8 mouse cellular contexts compared by ENCODE assay signal in the genomic region with DNA sequence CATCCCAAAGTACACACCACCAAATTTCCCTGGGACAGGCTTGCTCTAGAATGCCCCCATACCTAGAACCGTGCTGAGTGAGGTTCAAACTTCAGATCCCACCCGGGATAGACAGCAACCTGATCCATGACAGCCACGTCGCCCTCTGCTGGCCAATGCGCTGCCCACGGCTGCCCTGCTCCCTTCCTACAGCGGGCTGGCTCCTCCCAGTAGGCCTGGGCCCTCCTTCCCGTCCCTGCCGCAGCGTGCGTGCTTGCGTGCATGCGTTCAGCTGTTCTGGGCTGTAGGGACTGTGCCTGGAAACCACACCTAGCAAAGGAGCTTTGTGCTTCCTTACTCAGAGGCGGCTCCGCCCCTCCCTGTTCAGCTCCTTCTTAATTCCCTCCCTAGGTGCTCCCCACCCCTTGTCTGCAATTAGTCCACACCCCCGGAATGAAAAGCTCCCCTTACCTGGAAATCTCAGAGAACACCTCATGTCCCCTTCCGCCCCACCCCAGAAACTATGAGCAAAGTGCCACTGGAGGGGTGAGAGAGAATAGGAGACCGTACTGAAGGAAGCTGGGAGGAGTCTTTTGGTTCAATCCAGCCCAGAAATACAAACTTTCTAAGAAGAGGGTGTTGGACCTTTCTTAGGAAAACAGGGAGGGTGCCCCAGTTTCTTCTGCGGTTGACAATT. TPM values are rescaled to one million over a fixed set of nuclear protein-coding genes. Genes with fewer than 3 reads are reported as not detected.
DNase-seq lines count a peak whose midpoint lies in the region; ATAC-seq lines count a peak whose summit lies in the region.

No protein-coding gene starts in this region.

- peak; percentile 90 for ATAC-seq in hindbrain, embryonic 13.5 days (ENCODE audit: low FRiP score)

- H3K36me3 ChIP-seq in hindbrain, embryonic 13.5 days: no peaks in the 10 kb centered on the region

- H3K9ac ChIP-seq in hindbrain, embryonic 13.5 days: peak overlapping the region; percentile 16; the same call in 1 of the 2 replicates

- DNase-seq in R1 (ENCODE audit: low read depth, low spot score): peak; percentile 95
- DNase-seq in cerebellum, postnatal 14 days: peak; percentile 95 to 98
- DNase-seq in frontal cortex, postnatal 14 days (ENCODE audit: low spot score in 2 of 2): peak; percentile 90 to 91
- DNase-seq in layer of hippocampus, postnatal 25 days (ENCODE audit: extremely low spot score in 1 of 2, low spot score in 1 of 2): peak; percentile 83 to 90
- peak; percentile 99 for DNase-seq in lung, postnatal 14 days
- peak; percentile 95 for DNase-seq in ovary, postnatal 36 days (ENCODE audit: low spot score)
- peak; percentile 95 for DNase-seq in thymus, postnatal 14 days

- peak overlapping the region; percentile 40 for H3K4me2 ChIP-seq in hindbrain, embryonic 13.5 days

- H3K4me3 ChIP-seq in hindbrain, embryonic 13.5 days: peak overlapping the region; percentile 17; the same call in 1 of the 2 replicates

- H3K4me1 ChIP-seq in hindbrain, embryonic 13.5 days (replicated peaks): peaks cover 41% of the 10 kb centered on the region

- 0 out of 2 replicates have a peak overlapping the region, but pooled peaks have one; percentile 44 for H3K27ac ChIP-seq in hindbrain, embryonic 13.5 days

- 10% methylated on average over 19 of the region's 19 CpGs for WGBS in hindbrain, embryonic 13.5 days

- H3K27me3 ChIP-seq in hindbrain, embryonic 13.5 days: 0 out of 2 replicates have a peak, but pooled peaks cover 18% of the 10 kb centered on the region

- no peaks in the 10 kb centered on the region for H3K9me3 ChIP-seq in hindbrain, embryonic 13.5 days

RNA-seq across cellular contexts. Expression of gene Acvrl1, which starts 17.2 kb away (rescaled TPM):
- polyA plus RNA-seq in hindbrain, embryonic 13.5 days (2015; fragmentation: Nextera tagmentation; extraction: Ambion mirVana): 7.9 and 8.6 TPM in 2 replicates
- 10 to 100 TPM in 1 of 2 experiments, 1 to 10 TPM in 1; 8.6 to 10.5 TPM for total RNA-seq in layer of hippocampus, postnatal 25 days (2021)

RNA-seq across cellular contexts. Expression of gene Acvr1b, which starts 28.3 kb away (rescaled TPM):
- 19.6 and 20.5 TPM in 2 replicates for polyA plus RNA-seq in hindbrain, embryonic 13.5 days (2015; fragmentation: Nextera tagmentation; extraction: Ambion mirVana)
- 10 to 100 TPM; 82.8 to 83.1 TPM for total RNA-seq in layer of hippocampus, postnatal 25 days (2021)

RNA-seq across cellular contexts. Expression of gene Ankrd33, which starts 30.0 kb away (rescaled TPM):
- not detected in 2 replicates for polyA plus RNA-seq in hindbrain, embryonic 13.5 days (2015; fragmentation: Nextera tagmentation; extraction: Ambion mirVana)
- total RNA-seq in layer of hippocampus, postnatal 25 days (2021): not detected

Comparison
In these comparisons a context has a peak if more than half of its experiments do, and no peak if none do; other contexts are left out.
1. Peak in every context shown above with its lines: DNase-seq, ATAC-seq, H3K4me3 ChIP-seq and H3K27ac ChIP-seq.